Mouse (Mus musculus) kidney, embryonic 14.5 days (tissue): ENCODE measurements around the gene Fmo1. TPM values are rescaled to one million over a fixed set of nuclear protein-coding genes. Genes with fewer than 3 reads are reported as not detected.

ENCODE experiments used
- ATAC-seq: fragments of 200-750 bp; cut with Nextera tagmentation; 2 replicates; pipeline ENCODE4 v1.8.0; 2017; ENCODE audit warnings: moderate number of reproducible peaks, mild to moderate bottlenecking, moderate TSS enrichment, moderate library complexity; ENCODE audit not compliant: low FRiP score, low TSS enrichment
- H3K27ac ChIP-seq: fragments of 300-500 bp; sonication (generic); 2 replicates; pipeline ENCODE4 v1.5.1; 2014; ENCODE audit warnings: low read depth, mild to moderate bottlenecking, low read length, moderate library complexity, mixed read lengths
- H3K27me3 ChIP-seq: fragments of 300-500 bp; sonication (generic); 2 replicates; pipeline ENCODE4 v1.6.1; 2014; ENCODE audit warnings: mild to moderate bottlenecking, low read length; ENCODE audit not compliant: control insufficient read depth, insufficient read depth
- H3K36me3 ChIP-seq: fragments of 300-500 bp; sonication (generic); 2 replicates; pipeline ENCODE4 v1.6.1; 2014; ENCODE audit warnings: low read length, mixed read lengths; ENCODE audit not compliant: control insufficient read depth, insufficient read depth
- H3K4me1 ChIP-seq: fragments of 300-500 bp; sonication (generic); 2 replicates; pipeline ENCODE4 v1.6.1; 2014; ENCODE audit warnings: low read length, mixed read lengths; ENCODE audit not compliant: control insufficient read depth, insufficient read depth
- H3K4me2 ChIP-seq: fragments of 300-500 bp; sonication (generic); replicated peaks from 2 replicates; pipeline ENCODE4 v1.6.1; 2014; ENCODE audit warnings: low read depth, mild to moderate bottlenecking, low read length
- H3K4me3 ChIP-seq: fragments of 300-500 bp; sonication (generic); 2 replicates; pipeline ENCODE4 v1.5.1; 2014; ENCODE audit warnings: mild to moderate bottlenecking, low read length
- H3K9ac ChIP-seq: fragments of 300-500 bp; sonication (generic); 2 replicates; pipeline ENCODE4 v1.6.1; 2014; ENCODE audit warnings: low read depth, mild to moderate bottlenecking, low read length, moderate library complexity
- H3K9me3 ChIP-seq: fragments of 300-500 bp; sonication (generic); 2 replicates; pipeline ENCODE4 v1.6.1; 2016; ENCODE audit warnings: low read length; ENCODE audit not compliant: control insufficient read depth
- WGBS: fragments of 180-500 bp; shearing (Covaris S2); extraction: QIAGEN DNeasy Blood & Tissue Kit; methylation state at CpG from one replicate; pipeline ENCODE4 v1.1.7; 2014; 5-methylcytosine and 5-hydroxymethylcytosine counted together
- polyA plus RNA-seq: library from polyadenylated mRNA; unstranded; fragments of >200 nt; fragmentation: Nextera tagmentation; extraction: Ambion mirVana; gene quantifications from 2 replicates; pipeline ENCODE4 v1.2.1, GENCODE M21; 2014

The Fmo1 gene
- polyA plus RNA-seq, 1 experiment from 2014 or later = 17.2 TPM

DNA sequence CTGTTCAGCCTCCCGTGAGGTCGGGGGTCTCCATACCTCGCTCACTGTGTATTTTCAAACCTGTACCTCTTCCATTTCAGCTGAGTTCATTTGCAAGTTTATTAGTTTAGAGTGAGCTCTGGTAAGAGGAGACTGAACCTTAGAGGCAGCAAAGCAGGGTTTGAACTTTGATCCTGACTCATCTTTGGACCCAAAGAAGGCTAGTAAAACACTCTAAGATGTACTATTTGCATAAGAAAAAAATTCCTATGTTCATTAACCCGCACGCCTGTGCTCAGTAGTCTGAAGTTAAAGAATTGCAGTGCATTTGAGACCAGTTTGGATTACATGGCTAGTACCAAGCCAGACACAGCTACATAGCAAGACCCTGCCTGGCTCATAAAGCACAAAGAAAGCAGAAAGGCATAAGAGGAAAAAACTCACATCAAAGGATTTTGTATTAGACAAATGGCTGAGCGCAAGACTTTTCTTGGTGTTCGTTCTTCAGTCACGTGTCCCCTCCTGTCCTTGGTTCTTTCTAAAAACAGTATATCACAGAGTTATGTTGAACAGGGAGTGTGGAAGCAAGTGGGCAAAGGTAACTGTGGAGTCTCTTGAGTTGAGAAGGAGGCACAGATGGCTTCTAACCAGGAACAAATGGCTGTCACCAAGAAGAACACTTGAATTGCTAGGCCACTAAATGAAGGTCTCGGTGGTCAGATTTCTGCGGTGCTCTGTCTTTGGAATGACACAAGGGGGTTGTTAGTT lies 50.9 kb downstream of the Fmo1 start:
- Histone ChIP-seq H3K27me3 (no peaks in the 10 kb centered on the region), H3K36me3 (no peaks in the 10 kb centered on the region), H3K4me3 (no peak overlapping the region), H3K4me1 (no peaks in the 10 kb centered on the region), H3K27ac (peak overlapping the region; percentile 47; the same call in 1 of the 2 replicates), H3K9ac (no peak overlapping the region), H3K9me3 (no peaks in the 10 kb centered on the region), H3K4me2 (no peak overlapping the region)
- WGBS = 49% methylated on average over 10 of the region's 10 CpGs
- peak; percentile 81; the same call in 1 of the 2 replicates for ATAC-seq

DNA sequence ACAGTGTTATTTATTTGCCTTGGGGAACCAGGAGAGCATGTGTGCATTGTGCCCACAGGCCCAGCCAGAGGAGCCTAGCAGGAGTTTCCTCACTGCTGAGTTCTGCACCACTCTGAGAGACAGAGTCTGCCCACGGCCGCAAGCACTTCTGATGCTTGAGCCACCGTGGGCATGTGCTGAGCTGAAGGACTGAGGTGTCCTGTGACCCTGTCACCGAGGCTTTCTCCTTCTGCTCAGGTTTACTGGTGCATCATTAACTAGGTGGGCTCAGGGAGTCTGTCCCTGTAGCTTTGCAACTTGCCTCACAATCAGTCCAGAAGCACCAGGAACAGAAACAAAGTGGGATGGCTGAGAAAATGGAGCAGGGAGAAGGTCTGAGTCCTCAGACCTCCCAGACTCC lies 51.5 kb downstream of the Fmo1 start:
- H3K4me1 ChIP-seq = no peaks in the 10 kb centered on the region
- no peak overlapping the region for H3K9ac ChIP-seq
- ATAC-seq = peak; percentile 74; the same call in 1 of the 2 replicates
- no peaks in the 10 kb centered on the region for H3K36me3 ChIP-seq
- H3K27ac ChIP-seq = peak overlapping the region; percentile 47; the same call in 1 of the 2 replicates
- WGBS = 45% methylated on average over 4 of the region's 4 CpGs
- no peak overlapping the region for H3K4me3 ChIP-seq
- no peaks in the 10 kb centered on the region for H3K9me3 ChIP-seq
- no peak overlapping the region for H3K4me2 ChIP-seq
- no peaks in the 10 kb centered on the region for H3K27me3 ChIP-seq

DNA sequence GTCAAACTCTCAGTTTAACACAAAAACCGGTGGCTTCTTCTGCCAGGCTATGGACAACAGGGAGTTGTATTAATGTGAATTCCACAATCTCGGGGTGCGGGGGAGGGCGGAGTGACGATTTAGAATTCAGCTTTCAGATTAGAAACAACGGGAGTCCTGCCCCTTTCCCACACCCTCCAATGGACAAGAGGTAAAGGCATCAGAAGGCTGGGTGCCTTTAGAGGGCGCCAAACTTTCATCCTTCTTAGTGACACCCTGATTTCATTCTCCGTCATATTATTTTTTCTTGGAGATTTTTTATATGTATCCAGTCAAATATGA lies 52.6 kb downstream of the Fmo1 start, which contains the start of gene Fmo4:
TSS of gene Fmo4 (minus strand) at position 137 of the 321 bp plus-strand sequence.
- Histone ChIP-seq H3K27ac (peak within 1 kb of the TSS; percentile 47; the same call in 1 of the 2 replicates), H3K4me1 (no peaks in the 10 kb centered on the region), H3K4me3 (no peak within 1 kb of the TSS), H3K36me3 (no peaks in the 10 kb centered on the region), H3K27me3 (no peaks in the 10 kb centered on the region), H3K9ac (no peak within 1 kb of the TSS), H3K4me2 (no peak within 1 kb of the TSS), H3K9me3 (no peaks in the 10 kb centered on the region)
- no peak for ATAC-seq
- WGBS = 58% methylated on average over 8 of the region's 8 CpGs

DNA sequence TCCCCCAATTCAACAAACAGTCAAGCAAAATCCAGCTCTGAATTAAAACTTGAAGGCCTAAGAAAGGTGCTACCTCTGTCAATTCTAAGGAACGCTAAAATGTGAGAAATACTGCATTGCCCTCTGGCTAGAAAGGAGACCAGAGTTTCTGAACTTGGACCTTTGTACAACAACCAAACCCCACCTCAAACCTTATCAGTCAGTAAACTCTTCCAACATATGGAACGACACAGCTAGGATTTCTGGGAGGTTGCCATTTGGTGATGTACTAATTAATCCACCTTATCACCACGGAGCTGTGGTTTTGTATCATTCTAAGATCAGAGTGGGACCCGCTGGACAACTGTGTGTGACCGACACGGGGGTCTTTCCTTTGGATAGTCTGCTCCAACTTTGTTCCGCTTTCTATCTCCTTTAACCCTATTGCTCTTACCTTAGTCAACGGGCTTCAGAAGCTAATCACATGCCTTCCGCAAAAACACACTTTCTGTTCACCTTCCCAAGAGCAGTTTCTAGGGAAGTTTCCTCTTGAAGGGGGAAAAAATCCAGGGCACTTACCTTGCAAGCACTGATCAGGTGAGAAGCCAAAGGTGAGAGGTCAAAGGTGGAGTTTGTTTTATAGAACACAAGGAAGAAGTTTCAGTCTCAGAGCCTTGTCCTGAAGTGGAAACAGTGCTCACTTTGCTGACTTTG lies 53.1 kb downstream of the Fmo1 start:
- no peak overlapping the region for H3K4me2 ChIP-seq

DNA sequence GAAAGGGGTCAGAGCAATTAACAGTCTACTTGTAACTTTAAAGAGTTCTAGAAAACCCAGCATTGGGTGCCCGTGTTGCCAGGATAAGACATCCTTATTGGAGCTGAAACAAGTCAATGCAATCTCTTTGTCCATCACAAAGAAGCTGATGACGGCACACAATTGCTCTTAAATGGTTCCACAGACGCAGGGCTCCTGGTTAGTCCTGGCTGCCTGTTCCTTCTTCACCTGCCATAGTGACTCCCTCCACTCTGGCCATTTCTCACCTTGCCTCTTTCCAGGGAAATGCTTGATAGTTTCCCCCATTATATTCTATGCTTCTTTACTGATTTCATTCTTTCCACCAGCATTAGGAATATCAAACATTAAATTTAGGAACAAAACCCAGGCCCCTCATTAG lies 57.9 kb downstream of the Fmo1 start:
- no peak for ATAC-seq
- Histone ChIP-seq H3K9ac (no peak overlapping the region), H3K27me3 (no peaks in the 10 kb centered on the region), H3K27ac (no peak overlapping the region), H3K9me3 (no peaks in the 10 kb centered on the region), H3K4me3 (no peak overlapping the region), H3K36me3 (no peaks in the 10 kb centered on the region), H3K4me2 (no peak overlapping the region), H3K4me1 (no peaks in the 10 kb centered on the region)
- 81% methylated on average over 3 of the region's 3 CpGs for WGBS

More for the DNA sequence above, 53.1 kb downstream of the Fmo1 start:
- H3K4me1 ChIP-seq = no peaks in the 10 kb centered on the region
- H3K9ac ChIP-seq = no peak overlapping the region
- WGBS = 90% methylated on average over 9 of the region's 9 CpGs
- H3K36me3 ChIP-seq = no peaks in the 10 kb centered on the region
- H3K27me3 ChIP-seq = no peaks in the 10 kb centered on the region
- H3K27ac ChIP-seq = no peak overlapping the region
- no peak for ATAC-seq
- no peaks in the 10 kb centered on the region for H3K9me3 ChIP-seq
- no peak overlapping the region for H3K4me3 ChIP-seq

DNA sequence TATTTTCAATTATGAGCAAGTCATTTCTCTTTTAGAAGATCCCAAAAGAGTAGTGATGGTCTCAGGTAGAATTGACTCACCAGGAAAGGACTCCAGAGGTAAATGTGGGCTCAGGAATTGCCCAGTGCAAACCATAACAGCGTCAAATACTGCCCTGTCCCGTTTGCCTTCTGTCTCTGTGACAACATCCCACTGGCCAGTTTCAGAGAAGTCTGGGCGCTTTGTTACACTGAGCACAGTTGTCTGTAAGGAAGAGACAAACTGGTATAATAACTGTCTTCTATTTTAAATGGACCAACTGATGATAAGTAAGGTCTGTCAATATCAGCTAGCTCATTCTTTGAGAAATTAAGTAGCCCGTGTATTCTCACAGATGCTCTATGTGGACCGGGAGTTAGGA lies 59.0 kb downstream of the Fmo1 start:
- Histone ChIP-seq H3K27me3 (no peaks in the 10 kb centered on the region), H3K9me3 (no peaks in the 10 kb centered on the region), H3K9ac (no peak overlapping the region), H3K27ac (no peak overlapping the region), H3K4me2 (no peak overlapping the region), H3K36me3 (no peaks in the 10 kb centered on the region), H3K4me3 (no peak overlapping the region), H3K4me1 (no peaks in the 10 kb centered on the region)
- 92% methylated on average over 5 of the region's 5 CpGs for WGBS
- ATAC-seq = no peak

DNA sequence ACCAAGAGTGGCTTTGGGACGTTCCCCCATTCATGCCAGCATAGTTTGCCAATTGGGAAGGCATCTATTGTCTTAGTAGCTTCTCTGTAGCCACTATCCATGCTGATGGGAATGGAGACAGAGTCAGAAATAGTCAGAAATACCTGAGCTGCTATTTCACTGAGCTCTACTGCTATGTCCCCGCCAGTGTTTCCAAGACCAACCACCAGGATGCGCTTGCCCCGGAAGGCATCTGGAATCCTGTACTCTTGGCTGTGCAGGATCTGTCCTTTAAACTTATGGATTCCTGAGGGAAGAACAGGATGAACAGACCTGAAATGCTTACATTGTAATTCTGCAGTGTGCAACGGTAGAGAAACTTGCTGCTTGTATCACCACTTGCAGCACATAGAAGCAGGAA lies 61.4 kb downstream of the Fmo1 start:
- Histone ChIP-seq H3K9ac (no peak overlapping the region), H3K36me3 (no peaks in the 10 kb centered on the region), H3K4me1 (no peaks in the 10 kb centered on the region), H3K9me3 (no peaks in the 10 kb centered on the region), H3K27ac (no peak overlapping the region), H3K4me2 (no peak overlapping the region), H3K27me3 (no peaks in the 10 kb centered on the region), H3K4me3 (no peak overlapping the region)
- 57% methylated on average over 5 of the region's 5 CpGs for WGBS
- no peak for ATAC-seq

DNA sequence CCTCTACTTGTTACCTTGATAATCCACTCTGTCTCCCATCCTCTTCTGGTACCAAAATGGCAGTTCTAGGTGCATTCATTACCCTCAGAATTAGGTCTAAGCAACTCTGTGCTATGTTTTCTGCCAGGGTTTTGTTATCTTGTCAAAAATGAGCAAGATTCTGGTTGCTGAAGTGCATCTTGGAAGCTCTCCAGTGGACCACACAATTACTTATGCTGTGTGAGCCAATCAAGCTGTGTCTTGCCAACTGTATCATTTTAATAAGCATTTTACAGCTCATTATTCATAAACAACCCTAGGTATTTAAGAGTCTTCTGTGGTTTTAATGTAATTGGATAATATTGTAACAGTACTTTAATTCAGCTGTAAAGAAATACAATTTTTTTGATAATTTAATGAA lies 70.0 kb downstream of the Fmo1 start:
- Histone ChIP-seq H3K4me2 (no peak overlapping the region), H3K36me3 (no peaks in the 10 kb centered on the region), H3K4me3 (no peak overlapping the region), H3K4me1 (no peaks in the 10 kb centered on the region), H3K9me3 (no peaks in the 10 kb centered on the region), H3K27me3 (no peaks in the 10 kb centered on the region), H3K9ac (no peak overlapping the region), H3K27ac (no peak overlapping the region)
- ATAC-seq = no peak

DNA sequence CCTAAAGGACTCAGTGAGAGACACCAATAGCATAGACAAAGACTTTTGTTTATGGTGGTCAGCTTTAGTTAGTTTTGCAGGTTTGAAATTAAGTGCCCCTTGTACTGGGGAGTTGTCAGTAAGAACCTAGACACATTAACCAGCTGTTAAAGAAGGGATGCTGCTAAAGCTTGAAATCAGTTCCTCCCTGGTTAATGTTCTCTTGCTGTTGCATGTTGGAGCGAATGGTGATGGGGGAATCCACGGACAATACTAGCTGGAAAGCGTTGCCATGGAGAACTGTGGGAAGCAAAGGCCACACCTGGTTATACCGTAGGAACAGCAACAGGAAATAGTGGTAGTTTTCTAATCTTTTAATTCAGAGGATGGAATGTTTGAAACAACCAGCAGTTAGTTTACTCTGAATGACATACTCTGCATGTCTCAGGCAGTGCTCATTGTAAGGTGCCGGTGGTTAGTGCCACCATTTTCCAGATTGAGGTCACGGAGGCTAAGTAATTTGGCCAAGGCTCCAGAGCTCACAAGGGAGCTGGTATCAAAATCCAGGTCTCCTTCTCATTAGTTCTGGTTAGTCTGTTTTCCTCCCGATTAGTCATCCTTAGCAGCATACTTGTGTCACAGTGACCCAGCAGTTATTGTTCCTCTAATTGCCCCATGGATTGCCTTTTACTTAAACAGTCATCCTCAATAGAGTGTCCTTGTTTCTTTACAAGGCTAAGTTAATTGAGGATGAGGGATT lies 73.9 kb downstream of the Fmo1 start:
- H3K9ac ChIP-seq = no peak overlapping the region

More for the DNA sequence above, 73.9 kb downstream of the Fmo1 start:
- Histone ChIP-seq H3K4me2 (no peak overlapping the region), H3K4me3 (no peak overlapping the region), H3K36me3 (no peaks in the 10 kb centered on the region), H3K4me1 (no peaks in the 10 kb centered on the region), H3K9me3 (no peaks in the 10 kb centered on the region), H3K27me3 (no peaks in the 10 kb centered on the region), H3K27ac (no peak overlapping the region)
- WGBS = 61% methylated on average over 7 of the region's 7 CpGs
- peak; percentile 57; the same call in 1 of the 2 replicates for ATAC-seq
